Mouse (Mus musculus): ENCODE measurements around the gene Olfr984.

Olfr984 gene

GRCm38 (mm10) chr9:40114106-40114505, at the start of gene Olfr984:
Olfr984 (minus strand) TSS chr9:40114206.
- DNase-seq (ENCODE audit: inconsistent age in 2 of 2, low spot score in 1 of 2) = no peak

- DNase-seq (ENCODE audit: inconsistent age in 2 of 2, low spot score in 1 of 2) = no peak
Observed at GRCm38 (mm10) chr9:40155118-40155644, 41.2 kb upstream of the Olfr984 start.

GRCm38 (mm10) chr9:40141544-40141943, 27.5 kb upstream of the Olfr984 start:
- no peak for DNase-seq (ENCODE audit: inconsistent age in 2 of 2, low spot score in 1 of 2)

- peak in 1 of 2 experiments; percentile 73 for DNase-seq (ENCODE audit: inconsistent age in 2 of 2, low spot score in 1 of 2)
Observed at GRCm38 (mm10) chr9:40139484-40139883, 25.5 kb upstream of the Olfr984 start.

GRCm38 (mm10) chr9:40136987-40137688, 23.1 kb upstream of the Olfr984 start:
- no peak for DNase-seq (ENCODE audit: inconsistent age in 2 of 2, low spot score in 1 of 2)

- peak; percentile 49 to 84 for DNase-seq (ENCODE audit: inconsistent age in 2 of 2, low spot score in 1 of 2)
Observed at GRCm38 (mm10) chr9:40130556-40130955, 16.6 kb upstream of the Olfr984 start.

- DNase-seq (ENCODE audit: inconsistent age in 2 of 2, low spot score in 1 of 2) = peak in 1 of 2 experiments; percentile 64
Observed at GRCm38 (mm10) chr9:40130084-40130483, 16.1 kb upstream of the Olfr984 start, which contains the start of gene Olfr985. Olfr985 (minus strand) TSS chr9:40130184.

GRCm38 (mm10) chr9:40117287-40117659, 3.3 kb upstream of the Olfr984 start:
- DNase-seq (ENCODE audit: inconsistent age in 2 of 2, low spot score in 1 of 2) = no peak

- peak in 1 of 2 experiments; percentile 80 for DNase-seq (ENCODE audit: inconsistent age in 2 of 2, low spot score in 1 of 2)
Observed at GRCm38 (mm10) chr9:40116645-40117286, 2.8 kb upstream of the Olfr984 start.

GRCm38 (mm10) chr9:40094769-40095168, 19.2 kb downstream of the Olfr984 start:
- peak in 1 of 2 experiments; percentile 32 for DNase-seq (ENCODE audit: inconsistent age in 2 of 2, low spot score in 1 of 2)

- no peak for DNase-seq (ENCODE audit: inconsistent age in 2 of 2, low spot score in 1 of 2)
Observed at GRCm38 (mm10) chr9:40093495-40093894, 20.5 kb downstream of the Olfr984 start, which contains the start of gene Olfr983. Olfr983 (minus strand) TSS chr9:40093595.

- DNase-seq (ENCODE audit: inconsistent age in 2 of 2, low spot score in 1 of 2) = no peak
Observed at GRCm38 (mm10) chr9:40073529-40073928, 40.5 kb downstream of the Olfr984 start, which contains the start of gene Olfr982. Olfr982 (plus strand) TSS chr9:40073829.

GRCm38 (mm10) chr9:40050138-40050537, 63.9 kb downstream of the Olfr984 start:
- no peak for DNase-seq (ENCODE audit: inconsistent age in 2 of 2, low spot score in 1 of 2)
